Mouse (Mus musculus) forebrain, embryonic 10.5 days (tissue): ENCODE data around the gene Lrfn1. TPM values are rescaled to one million over a fixed set of nuclear protein-coding genes. Genes with fewer than 3 reads are reported as not detected.
A peak's percentile ranks its signal among the peaks of the same experiment; 100 is the strongest.

Source experiments
- DNase-seq: peaks from one replicate; pipeline ENCODE4 v3.0.0-alpha.2; 2017; ENCODE audit warnings: low spot score; ENCODE audit errors: extremely low spot score
- H3K27ac ChIP-seq: fragments of 300-500 bp; sonication (generic); 2 replicates; pipeline ENCODE4 v1.5.1; 2016; ENCODE audit warnings: mild to moderate bottlenecking
- H3K27me3 ChIP-seq: fragments of 300-500 bp; sonication (generic); 2 replicates; pipeline ENCODE4 v1.6.1; 2016; ENCODE audit warnings: mild to moderate bottlenecking; ENCODE audit not compliant: poor library complexity, severe bottlenecking
- H3K36me3 ChIP-seq: fragments of 300-500 bp; sonication (generic); replicated peaks from 2 replicates; pipeline ENCODE4 v1.6.1; 2016; ENCODE audit warnings: mild to moderate bottlenecking, moderate library complexity
- H3K4me1 ChIP-seq: fragments of 300-500 bp; sonication (generic); 2 replicates; pipeline ENCODE4 v1.6.1; 2016
- H3K4me3 ChIP-seq: fragments of 300-500 bp; sonication (generic); 2 replicates; pipeline ENCODE4 v1.5.1; 2016; ENCODE audit warnings: mild to moderate bottlenecking, moderate library complexity
- H3K9me3 ChIP-seq: fragments of 300-500 bp; sonication (generic); 2 replicates; pipeline ENCODE4 v1.6.1; 2016; ENCODE audit warnings: mild to moderate bottlenecking, moderate library complexity
- WGBS: fragments of 180-500 bp; shearing (Covaris S2); methylation state at CpG from one replicate; pipeline ENCODE4 v1.1.7; 2016; 5-methylcytosine and 5-hydroxymethylcytosine counted together
- polyA plus RNA-seq: library from polyadenylated mRNA; unstranded; fragments of >200 nt; fragmentation: Nextera tagmentation; extraction: Ambion mirVana; gene quantifications from 2 replicates; pipeline ENCODE4 v1.2.1, GENCODE M21; 2016

Lrfn1 gene
- polyA plus RNA-seq, 1 experiment from 2014 or later: 3.4 TPM

GRCm38 (mm10) chr7:28436932-28437570, 14.7 kb upstream of the Lrfn1 start, which contains the start of gene Gmfg:
TSS of gene Gmfg (plus strand) at chr7:28437447.
- DNase-seq: peak; percentile 80
- 2% methylated on average over 16 of the region's 16 CpGs for WGBS
- Histone ChIP-seq H3K36me3 (peaks cover 21% of the 10 kb centered on the region), H3K27me3 (no peaks in the 10 kb centered on the region), H3K4me3 (peak within 1 kb of the TSS; percentile 93), H3K27ac (peak within 1 kb of the TSS; percentile 91), H3K4me1 (peaks cover 42% of the 10 kb centered on the region), H3K9me3 (no peaks in the 10 kb centered on the region)

GRCm38 (mm10) chr7:28437964-28438363, 13.8 kb upstream of the Lrfn1 start:
- Histone ChIP-seq H3K4me1 (peaks cover 38% of the 10 kb centered on the region), H3K36me3 (peaks cover 12% of the 10 kb centered on the region), H3K27ac (no peak overlapping the region), H3K9me3 (no peaks in the 10 kb centered on the region), H3K27me3 (no peaks in the 10 kb centered on the region), H3K4me3 (no peak overlapping the region)
- no peak for DNase-seq

GRCm38 (mm10) chr7:28438771-28439170, 13.0 kb upstream of the Lrfn1 start:
- 85% methylated on average over 2 of the region's 2 CpGs for WGBS
- H3K4me1 ChIP-seq: peaks cover 30% of the 10 kb centered on the region
- no peaks in the 10 kb centered on the region for H3K27me3 ChIP-seq
- no peak overlapping the region for H3K4me3 ChIP-seq
- no peaks in the 10 kb centered on the region for H3K9me3 ChIP-seq
- no peak for DNase-seq
- peaks cover 5% of the 10 kb centered on the region for H3K36me3 ChIP-seq
- no peak overlapping the region for H3K27ac ChIP-seq

GRCm38 (mm10) chr7:28440739-28441138, 11.0 kb upstream of the Lrfn1 start:
- 67% methylated on average over 2 of the region's 2 CpGs for WGBS
- peak overlapping the region; percentile 17; the same call in 1 of the 2 replicates for H3K27ac ChIP-seq
- peaks cover 4% of the 10 kb centered on the region for H3K27me3 ChIP-seq

GRCm38 (mm10) chr7:28441776-28442485, 9.8 kb upstream of the Lrfn1 start:
- peaks cover 8% of the 10 kb centered on the region for H3K27me3 ChIP-seq
- H3K27ac ChIP-seq: no peak overlapping the region
- H3K4me3 ChIP-seq: no peak overlapping the region
- H3K36me3 ChIP-seq: no peaks in the 10 kb centered on the region
- no peaks in the 10 kb centered on the region for H3K9me3 ChIP-seq
- WGBS: 89% methylated on average over 14 of the region's 14 CpGs
- H3K4me1 ChIP-seq: peaks cover 13% of the 10 kb centered on the region
- no peak for DNase-seq

More at GRCm38 (mm10) chr7:28440739-28441138, 11.0 kb upstream of the Lrfn1 start:
- DNase-seq: no peak
- H3K4me1 ChIP-seq: peaks cover 11% of the 10 kb centered on the region
- no peaks in the 10 kb centered on the region for H3K9me3 ChIP-seq
- H3K4me3 ChIP-seq: no peak overlapping the region
- no peaks in the 10 kb centered on the region for H3K36me3 ChIP-seq

- Histone ChIP-seq H3K9me3 (no peaks in the 10 kb centered on the region), H3K4me1 (peaks cover 13% of the 10 kb centered on the region), H3K27ac (no peak overlapping the region), H3K27me3 (peaks cover 8% of the 10 kb centered on the region), H3K4me3 (no peak overlapping the region), H3K36me3 (no peaks in the 10 kb centered on the region)
- WGBS: 55% methylated on average over 4 of the region's 4 CpGs
- DNase-seq: no peak
These were observed 9.1 kb upstream of the Lrfn1 start for GRCm38 (mm10) chr7:28442688-28443087.

- Histone ChIP-seq H3K27me3 (peaks cover 8% of the 10 kb centered on the region), H3K27ac (no peak overlapping the region), H3K4me1 (peaks cover 18% of the 10 kb centered on the region), H3K36me3 (no peaks in the 10 kb centered on the region), H3K4me3 (no peak overlapping the region), H3K9me3 (no peaks in the 10 kb centered on the region)
- WGBS: 90% methylated on average over 13 of the region's 13 CpGs
- DNase-seq: no peak
These were observed 7.3 kb upstream of the Lrfn1 start for GRCm38 (mm10) chr7:28444344-28444974.

- Histone ChIP-seq H3K9me3 (no peaks in the 10 kb centered on the region), H3K27ac (no peak overlapping the region), H3K36me3 (no peaks in the 10 kb centered on the region), H3K4me1 (peaks cover 19% of the 10 kb centered on the region), H3K27me3 (peaks cover 8% of the 10 kb centered on the region), H3K4me3 (0 out of 2 replicates have a peak overlapping the region, but pooled peaks have one; percentile 14)
- DNase-seq: peak; percentile 85
- WGBS: 8% methylated on average over 12 of the region's 12 CpGs
These were observed 5.3 kb upstream of the Lrfn1 start for GRCm38 (mm10) chr7:28446446-28446845.

- Histone ChIP-seq H3K9me3 (no peaks in the 10 kb centered on the region), H3K27ac (peak overlapping the region; percentile 58), H3K36me3 (no peaks in the 10 kb centered on the region), H3K4me3 (peak overlapping the region; percentile 14; the same call in 1 of the 2 replicates), H3K27me3 (peaks cover 8% of the 10 kb centered on the region), H3K4me1 (peaks cover 24% of the 10 kb centered on the region)
- WGBS: 17% methylated on average over 12 of the region's 12 CpGs
- DNase-seq: no peak
These were observed 4.5 kb upstream of the Lrfn1 start for GRCm38 (mm10) chr7:28447101-28447830.

GRCm38 (mm10) chr7:28447865-28448820, 3.6 kb upstream of the Lrfn1 start:
- Histone ChIP-seq H3K4me3 (no peak overlapping the region), H3K4me1 (peaks cover 32% of the 10 kb centered on the region), H3K27me3 (peaks cover 8% of the 10 kb centered on the region), H3K27ac (no peak overlapping the region), H3K9me3 (no peaks in the 10 kb centered on the region), H3K36me3 (no peaks in the 10 kb centered on the region)
- 66% methylated on average over 13 of the region's 13 CpGs for WGBS
- no peak for DNase-seq

GRCm38 (mm10) chr7:28452361-28453005, 703 bp downstream of the Lrfn1 start:
- WGBS: 3% methylated on average over 23 of the region's 24 CpGs
- Histone ChIP-seq H3K4me1 (peaks cover 28% of the 10 kb centered on the region), H3K27ac (peak overlapping the region; percentile 91), H3K36me3 (peaks cover 34% of the 10 kb centered on the region), H3K9me3 (no peaks in the 10 kb centered on the region), H3K4me3 (peak overlapping the region; percentile 96), H3K27me3 (no peaks in the 10 kb centered on the region)
- DNase-seq: no peak
